Comparison of ENCODE assay signal across 11 mouse cellular contexts in genomic region chr4:48548393-48549045, GRCm38 (mm10). TPM values are rescaled to one million over a fixed set of nuclear protein-coding genes. Genes with fewer than 3 reads are reported as not detected.
DNase-seq lines count a peak whose midpoint lies in the region; ATAC-seq and TF ChIP-seq lines count a peak whose summit lies in the region.
"Had no signal": no experiment of that assay in that cellular context is flagged by ENCODE, and none has a peak within 500 bp of the region (broad histone marks: within the 10 kb centered on the region; RNA-seq: fewer than 3 reads in every experiment).

No protein-coding gene starts in this region.

- TF ChIP-seq EP300 in lung, postnatal 0 days (IDR thresholded peaks at IDR 0.05), result no peak

- peaks cover 12% of the 10 kb centered on the region for H3K36me3 ChIP-seq in lung, embryonic 16.5 days (ENCODE audit: control insufficient read depth, insufficient read depth, low read length)
- H3K36me3 ChIP-seq in hindbrain, embryonic 12.5 days, result peaks cover 14% of the 10 kb centered on the region
- H3K36me3 ChIP-seq in midbrain, embryonic 14.5 days (ENCODE audit: control insufficient read depth, insufficient read depth, low read length), result peaks cover 14% of the 10 kb centered on the region
- H3K36me3 ChIP-seq in lung, postnatal 0 days (ENCODE audit: insufficient read depth, low read length), result no peaks in the 10 kb centered on the region

- H3K9ac ChIP-seq in lung, embryonic 16.5 days (ENCODE audit: low read length), result no peak overlapping the region
- no peak overlapping the region for H3K9ac ChIP-seq in hindbrain, embryonic 12.5 days
- no peak overlapping the region; the same call in 1 of the 2 replicates for H3K9ac ChIP-seq in midbrain, embryonic 14.5 days (replicated peaks; ENCODE audit: low read length)
- no peak overlapping the region for H3K9ac ChIP-seq in lung, postnatal 0 days (replicated peaks; ENCODE audit: low read depth)

- 41% methylated on average over 5 of the region's 6 CpGs for WGBS in lung, embryonic 16.5 days
- WGBS in hindbrain, embryonic 12.5 days, result 54% methylated on average over 6 of the region's 6 CpGs
- WGBS in midbrain, embryonic 14.5 days, result 31% methylated on average over 6 of the region's 6 CpGs
- WGBS in lung, postnatal 0 days, result 52% methylated on average over 6 of the region's 6 CpGs

- H3K27me3 ChIP-seq in lung, embryonic 16.5 days (ENCODE audit: control insufficient read depth, insufficient read depth, low read depth, low read length), result no peaks in the 10 kb centered on the region
- H3K27me3 ChIP-seq in hindbrain, embryonic 12.5 days, result no peaks in the 10 kb centered on the region
- H3K27me3 ChIP-seq in midbrain, embryonic 14.5 days (ENCODE audit: control insufficient read depth, insufficient read depth, low read length), result no peaks in the 10 kb centered on the region
- no peaks in the 10 kb centered on the region for H3K27me3 ChIP-seq in lung, postnatal 0 days (replicated peaks; ENCODE audit: insufficient read depth, low read length)

- H3K27ac ChIP-seq in lung, embryonic 16.5 days (ENCODE audit: low read length), result no peak overlapping the region
- peak overlapping the region; percentile 62 for H3K27ac ChIP-seq in hindbrain, embryonic 12.5 days
- peak overlapping the region; percentile 38; the same call in 1 of the 2 replicates for H3K27ac ChIP-seq in midbrain, embryonic 14.5 days (replicated peaks; ENCODE audit: low read depth, low read length)
- H3K27ac ChIP-seq in lung, postnatal 0 days (ENCODE audit: low read length), result no peak overlapping the region

- TF ChIP-seq CTCF in lung, postnatal 0 days (IDR thresholded peaks at IDR 0.05), result no peak

- H3K4me1 ChIP-seq in lung, embryonic 16.5 days (replicated peaks; ENCODE audit: control insufficient read depth, insufficient read depth, low read length), result peaks cover 8% of the 10 kb centered on the region
- peaks cover 57% of the 10 kb centered on the region for H3K4me1 ChIP-seq in hindbrain, embryonic 12.5 days
- H3K4me1 ChIP-seq in midbrain, embryonic 14.5 days (ENCODE audit: control insufficient read depth, insufficient read depth, low read length), result peaks cover 51% of the 10 kb centered on the region
- no peaks in the 10 kb centered on the region for H3K4me1 ChIP-seq in lung, postnatal 0 days (ENCODE audit: insufficient read depth, low read depth, low read length)

- 0 out of 2 replicates have a peak, but pooled peaks have one; percentile 30 for ATAC-seq in lung, embryonic 16.5 days (ENCODE audit: low read depth)
- no peak for ATAC-seq in hindbrain, embryonic 12.5 days (ENCODE audit: low FRiP score)
- ATAC-seq in midbrain, embryonic 14.5 days (ENCODE audit: low FRiP score, low TSS enrichment), result no peak
- ATAC-seq in lung, postnatal 0 days, result no peak

- no peak overlapping the region for H3K4me3 ChIP-seq in lung, embryonic 16.5 days (ENCODE audit: low read length)
- no peak overlapping the region for H3K4me3 ChIP-seq in hindbrain, embryonic 12.5 days
- no peak overlapping the region for H3K4me3 ChIP-seq in midbrain, embryonic 14.5 days (replicated peaks; ENCODE audit: low read depth, low read length)
- no peak overlapping the region for H3K4me3 ChIP-seq in lung, postnatal 0 days (ENCODE audit: low read depth, low read length)

- no peak for DNase-seq in lung, postnatal 14 days
- peak; percentile 68 for DNase-seq in embryo, embryonic 10.5 days (ENCODE audit: low spot score)
- peak; percentile 29 for DNase-seq in midbrain, embryonic 14.5 days
- DNase-seq in lung, postnatal 0 days (ENCODE audit: low spot score), result no peak
- no peak for DNase-seq in liver
- no peak for DNase-seq in ovary, postnatal 36 days (ENCODE audit: low spot score)
- DNase-seq: gastrocnemius, postnatal 14 days; right cerebral cortex, postnatal 25 days had no signal

- H3K9me3 ChIP-seq in lung, embryonic 16.5 days (ENCODE audit: control insufficient read depth, low read length), result no peaks in the 10 kb centered on the region
- no peaks in the 10 kb centered on the region for H3K9me3 ChIP-seq in hindbrain, embryonic 12.5 days (replicated peaks)
- H3K9me3 ChIP-seq in midbrain, embryonic 14.5 days (ENCODE audit: control insufficient read depth, low read length), result no peaks in the 10 kb centered on the region
- no peaks in the 10 kb centered on the region for H3K9me3 ChIP-seq in lung, postnatal 0 days (ENCODE audit: low read length)

- H3K4me2 ChIP-seq in lung, embryonic 16.5 days (ENCODE audit: low read depth, low read length), result no peak overlapping the region
- no peak overlapping the region for H3K4me2 ChIP-seq in hindbrain, embryonic 12.5 days (replicated peaks)
- no peak overlapping the region for H3K4me2 ChIP-seq in midbrain, embryonic 14.5 days (ENCODE audit: low read length)
- H3K4me2 ChIP-seq in lung, postnatal 0 days (replicated peaks; ENCODE audit: low read depth, low read length), result no peak overlapping the region
- H3K4me2 ChIP-seq: liver, embryonic 11.5 days had no signal

RNA-seq across cellular contexts. Expression of gene Msantd3, which starts 8.8 kb away (rescaled TPM):
- 19.2 and 22.4 TPM in 2 replicates for polyA plus RNA-seq in lung, embryonic 16.5 days (2015; fragmentation: Nextera tagmentation; extraction: Ambion mirVana)
- 50.8 and 56.1 TPM in 2 replicates for polyA plus RNA-seq in hindbrain, embryonic 12.5 days (2016; fragmentation: Nextera tagmentation; extraction: Ambion mirVana)
- 36.2 and 38.1 TPM in 2 replicates for polyA plus RNA-seq in midbrain, embryonic 14.5 days (2014; fragmentation: Nextera tagmentation; extraction: Ambion mirVana)
- polyA plus RNA-seq in lung, postnatal 0 days (2015; fragmentation: Nextera tagmentation; extraction: Ambion mirVana), result 12.2 and 13.1 TPM in 2 replicates

RNA-seq across cellular contexts. Expression of gene Tmeff1, which starts 36.5 kb away (rescaled TPM):
- polyA plus RNA-seq in lung, embryonic 16.5 days (2015; fragmentation: Nextera tagmentation; extraction: Ambion mirVana), result 7.6 and 11.5 TPM in 2 replicates
- polyA plus RNA-seq in hindbrain, embryonic 12.5 days (2016; fragmentation: Nextera tagmentation; extraction: Ambion mirVana), result 295 and 300 TPM in 2 replicates
- polyA plus RNA-seq in midbrain, embryonic 14.5 days (2014; fragmentation: Nextera tagmentation; extraction: Ambion mirVana), result 321 and 359 TPM in 2 replicates
- 29.4 and 36.5 TPM in 2 replicates for polyA plus RNA-seq in lung, postnatal 0 days (2015; fragmentation: Nextera tagmentation; extraction: Ambion mirVana)

Comparison
In these comparisons a context has a peak if more than half of its experiments do, and no peak if none do; other contexts are left out.
1. H3K27ac ChIP-seq: peak in hindbrain, embryonic 12.5 days (single experiment) and midbrain, embryonic 14.5 days (single experiment); none in lung, embryonic 16.5 days (single experiment) and lung, postnatal 0 days (single experiment).
2. DNase-seq: peak in embryo, embryonic 10.5 days (single experiment) and midbrain, embryonic 14.5 days (single experiment); none in lung, postnatal 14 days (single experiment), lung, postnatal 0 days (single experiment), liver (single experiment) and ovary, postnatal 36 days (single experiment).